Mouse (Mus musculus) liver, postnatal 0 days (tissue): Measurements from ENCODE around the gene Steap3. TPM values are rescaled to one million over a fixed set of nuclear protein-coding genes. Genes with fewer than 3 reads are reported as not detected.

Source experiments
- ATAC-seq: fragments of 200-750 bp; cut with Nextera tagmentation; 2 replicates; pipeline ENCODE4 v1.8.0; 2017; ENCODE audit warnings: mild to moderate bottlenecking, moderate library complexity
- DNase-seq: peaks from one replicate; pipeline ENCODE4 v3.0.0-alpha.2; 2016
- H3K27ac ChIP-seq: fragments of 300-500 bp; sonication (generic); 2 replicates; pipeline ENCODE4 v1.5.1; 2014; ENCODE audit warnings: antibody characterized with exemption, moderate library complexity, mild to moderate bottlenecking, low read depth
- H3K27me3 ChIP-seq: fragments of 300-500 bp; sonication (generic); 2 replicates; pipeline ENCODE4 v1.6.1; 2014; ENCODE audit warnings: low read length, control low read depth, mixed read lengths; ENCODE audit not compliant: insufficient read depth
- H3K36me3 ChIP-seq: fragments of 300-500 bp; sonication (generic); replicated peaks from 2 replicates; pipeline ENCODE4 v1.6.1; 2014; ENCODE audit warnings: mild to moderate bottlenecking, control low read depth, low read length, moderate library complexity, mixed read lengths; ENCODE audit not compliant: insufficient read depth
- H3K4me1 ChIP-seq: fragments of 300-500 bp; sonication (generic); 2 replicates; pipeline ENCODE4 v1.6.1; 2014; ENCODE audit warnings: antibody characterized with exemption, mild to moderate bottlenecking, control low read depth; ENCODE audit not compliant: insufficient read depth
- H3K4me2 ChIP-seq: fragments of 300-500 bp; sonication (generic); 2 replicates; pipeline ENCODE4 v1.6.1; 2014; ENCODE audit warnings: low read depth, mild to moderate bottlenecking, low read length, moderate library complexity, mixed read lengths
- H3K4me3 ChIP-seq: fragments of 300-500 bp; sonication (generic); 2 replicates; pipeline ENCODE4 v1.5.1; 2014; ENCODE audit warnings: low read depth, low read length
- H3K9ac ChIP-seq: fragments of 300-500 bp; sonication (generic); replicated peaks from 2 replicates; pipeline ENCODE4 v1.6.1; 2014; ENCODE audit warnings: mild to moderate bottlenecking, moderate library complexity
- H3K9me3 ChIP-seq: fragments of 300-500 bp; sonication (generic); 2 replicates; pipeline ENCODE4 v1.6.1; 2016; ENCODE audit warnings: mild to moderate bottlenecking, control low read depth, low read length, mixed read lengths
- CTCF ChIP-seq: sonication (generic); IDR thresholded peaks from 2 replicates; pipeline ENCODE4 v1.5.1; 2016; ENCODE audit warnings: antibody characterized with exemption, low read depth
- EP300 ChIP-seq: IDR thresholded peaks from 2 replicates; pipeline ENCODE4 v1.6.1; 2016; ENCODE audit warnings: antibody characterized with exemption, low read depth, mild to moderate bottlenecking
- WGBS: fragments of 180-500 bp; shearing (Covaris S2); extraction: QIAGEN DNeasy Blood & Tissue Kit; methylation state at CpG from one replicate; pipeline ENCODE4 v1.1.7; 2014; ENCODE audit not compliant: insufficient replicate concordance; 5-methylcytosine and 5-hydroxymethylcytosine counted together
- polyA plus RNA-seq: library from polyadenylated mRNA; unstranded; fragments of >200 nt; fragmentation: Nextera tagmentation; extraction: Ambion mirVana; gene quantifications from 2 replicates; pipeline ENCODE4 v1.2.1, GENCODE M21; 2015

Steap3 gene
- polyA plus RNA-seq, 1 experiment from 2014 or later = 27.2 TPM

DNA sequence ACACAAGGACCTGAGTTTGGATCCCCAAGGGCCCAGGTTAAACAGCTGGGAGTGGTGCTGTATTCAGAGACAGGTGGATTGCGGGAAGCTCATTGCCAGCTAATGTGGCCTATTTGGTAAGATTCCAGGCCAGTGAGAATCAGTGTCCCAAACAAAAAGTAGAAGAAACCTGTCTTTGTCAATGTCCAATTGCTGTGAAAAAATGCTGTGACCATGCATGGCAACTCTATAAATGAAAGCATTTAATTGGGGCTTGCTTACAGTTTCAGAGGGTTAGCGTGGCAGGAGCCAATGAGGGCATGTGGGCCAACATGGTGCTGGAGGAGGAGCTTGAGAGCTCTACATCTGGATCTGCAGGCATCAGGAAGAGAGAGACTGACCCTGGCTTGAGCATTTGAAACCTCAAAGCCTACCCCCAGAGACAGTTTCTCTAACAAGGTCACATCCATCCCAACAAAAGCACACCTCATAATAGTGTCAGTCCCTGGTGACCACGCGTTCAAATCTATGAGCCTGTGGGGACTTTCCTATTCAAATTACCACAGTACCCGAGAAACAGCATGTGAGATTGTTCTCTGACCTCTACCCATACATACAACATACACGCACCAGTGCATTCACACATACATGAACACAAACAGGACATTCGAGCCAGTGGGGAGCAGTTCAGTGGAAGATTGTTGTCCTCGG, 126.8 kb downstream of the Steap3 start:
- H3K9me3 ChIP-seq = no peaks in the 10 kb centered on the region
- H3K9ac ChIP-seq = no peak overlapping the region
- TF ChIP-seq CTCF (no peak), EP300 (no peak)
- ATAC-seq (no peak), DNase-seq (no peak)
- H3K36me3 ChIP-seq = no peaks in the 10 kb centered on the region
- no peaks in the 10 kb centered on the region for H3K27me3 ChIP-seq
- no peak overlapping the region for H3K4me2 ChIP-seq
- 78% methylated on average over 8 of the region's 8 CpGs for WGBS
- H3K4me3 ChIP-seq = no peak overlapping the region
- H3K27ac ChIP-seq = no peak overlapping the region
- H3K4me1 ChIP-seq = no peaks in the 10 kb centered on the region

DNA sequence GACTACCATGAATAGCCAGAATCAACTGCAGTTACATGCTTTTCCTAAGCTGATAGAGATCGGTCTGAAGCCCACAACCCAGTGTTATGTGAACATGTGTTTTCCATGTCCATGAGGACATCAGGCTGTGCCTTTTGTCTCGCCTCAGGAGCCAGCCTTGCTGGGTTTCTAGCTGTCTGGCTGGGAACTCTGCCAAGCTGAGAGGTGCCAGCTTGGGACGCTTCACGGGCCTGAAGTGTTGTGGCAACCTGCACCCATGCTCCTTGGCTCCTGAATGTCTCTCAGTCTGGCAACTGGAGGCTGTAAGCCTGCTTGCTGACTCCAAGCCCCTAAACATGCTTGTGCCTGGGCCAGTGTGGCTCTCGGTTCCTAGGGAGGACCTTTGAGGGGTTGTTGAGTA, 130.0 kb downstream of the Steap3 start:
- no peak for DNase-seq
- ATAC-seq = no peak
- TF ChIP-seq EP300 (no peak), CTCF (no peak)

More for the DNA sequence above, 130.0 kb downstream of the Steap3 start:
- WGBS = 81% methylated on average over 5 of the region's 5 CpGs
- Histone ChIP-seq H3K4me1 (no peaks in the 10 kb centered on the region), H3K27ac (no peak overlapping the region), H3K4me3 (no peak overlapping the region), H3K4me2 (no peak overlapping the region), H3K27me3 (no peaks in the 10 kb centered on the region), H3K9me3 (no peaks in the 10 kb centered on the region), H3K9ac (no peak overlapping the region), H3K36me3 (no peaks in the 10 kb centered on the region)

Other genes starting within 250 kb of the Steap3 start
- 194 and 201 TPM in 2 replicates for gene Tmem37, start 198.6 kb downstream of the Steap3 start, polyA plus RNA-seq
- gene Dbi, start 151.6 kb downstream of the Steap3 start, polyA plus RNA-seq = 2,261 and 2,342 TPM in 2 replicates
- 5.1 and 5.5 TPM in 2 replicates for gene 3110009E18Rik, start 151.5 kb downstream of the Steap3 start, polyA plus RNA-seq
- not detected in 2 replicates for gene C1ql2, start 67.9 kb upstream of the Steap3 start, polyA plus RNA-seq
- gene Marco, start 232.3 kb upstream of the Steap3 start, polyA plus RNA-seq = 47.9 and 52.6 TPM in 2 replicates